Mouse (Mus musculus) thymus, postnatal 25 days (tissue): ENCODE measurements around the gene E130309D02Rik.

Experiments
- DNase-seq: peaks from one replicate; pipeline ENCODE4 v3.0.0; 2022

Gene E130309D02Rik

GRCm38 (mm10) chr5:143314730-143315513 lies at the start of gene E130309D02Rik:
Gene E130309D02Rik, minus strand, starts transcription at chr5:143315360.
- DNase-seq: peak; percentile 93

- DNase-seq: no peak
Measured at GRCm38 (mm10) chr5:143363678-143364615, 48.8 kb upstream of the E130309D02Rik start.

GRCm38 (mm10) chr5:143361428-143361827 lies 46.3 kb upstream of the E130309D02Rik start:
- no peak for DNase-seq

GRCm38 (mm10) chr5:143360000-143360399 lies 44.8 kb upstream of the E130309D02Rik start:
- peak; percentile 31 for DNase-seq

- DNase-seq: no peak
Measured at GRCm38 (mm10) chr5:143359263-143359662, 44.1 kb upstream of the E130309D02Rik start.

GRCm38 (mm10) chr5:143357564-143357963 lies 42.4 kb upstream of the E130309D02Rik start:
- no peak for DNase-seq

- no peak for DNase-seq
Measured at GRCm38 (mm10) chr5:143356686-143357388, 41.7 kb upstream of the E130309D02Rik start, which contains the start of gene Grid2ip. Gene Grid2ip, plus strand, starts transcription at chr5:143357338.

- DNase-seq: no peak
Measured at GRCm38 (mm10) chr5:143356017-143356416, 40.9 kb upstream of the E130309D02Rik start.

GRCm38 (mm10) chr5:143346367-143346766 lies 31.2 kb upstream of the E130309D02Rik start:
- no peak for DNase-seq

- no peak for DNase-seq
Measured at GRCm38 (mm10) chr5:143339603-143340002, 24.4 kb upstream of the E130309D02Rik start.

GRCm38 (mm10) chr5:143336559-143336958 lies 21.4 kb upstream of the E130309D02Rik start:
- DNase-seq: no peak

GRCm38 (mm10) chr5:143335089-143335460 lies 19.9 kb upstream of the E130309D02Rik start:
- no peak for DNase-seq

GRCm38 (mm10) chr5:143334418-143335088 lies 19.4 kb upstream of the E130309D02Rik start:
- DNase-seq: no peak

GRCm38 (mm10) chr5:143333872-143334271 lies 18.7 kb upstream of the E130309D02Rik start:
- peak; percentile 65 for DNase-seq

- peak; percentile 92 for DNase-seq
Measured at GRCm38 (mm10) chr5:143328690-143329495, 13.7 kb upstream of the E130309D02Rik start, which contains the start of gene Zdhhc4. Gene Zdhhc4, minus strand, starts transcription at chr5:143329256.

- no peak for DNase-seq
Measured at GRCm38 (mm10) chr5:143317288-143317610, 2.1 kb upstream of the E130309D02Rik start.

GRCm38 (mm10) chr5:143316605-143317287 lies 1.6 kb upstream of the E130309D02Rik start:
- DNase-seq: no peak

- DNase-seq: no peak
Measured at GRCm38 (mm10) chr5:143315514-143315888, 341 bp upstream of the E130309D02Rik start.

- DNase-seq: no peak
Measured at GRCm38 (mm10) chr5:143314183-143314729, 904 bp downstream of the E130309D02Rik start.

GRCm38 (mm10) chr5:143311886-143312285 lies 3.3 kb downstream of the E130309D02Rik start:
- peak; percentile 80 for DNase-seq

- DNase-seq: no peak
Measured at GRCm38 (mm10) chr5:143309916-143310315, 5.2 kb downstream of the E130309D02Rik start.
